Mouse (Mus musculus) erythroblast, embryonic 14.5 days (primary cell): ENCODE data around the gene Atraid.

Source experiments
- GATA1 ChIP-seq: IDR thresholded peaks from 2 replicates; pipeline ENCODE4 v1.6.1; 2012; ENCODE audit warnings: low read length, inconsistent platforms, mixed read lengths
- TAL1 ChIP-seq: IDR thresholded peaks from 3 replicates; pipeline ENCODE4 v1.6.1; 2012; ENCODE audit warnings: low read length, inconsistent platforms, mixed read lengths

DNA sequence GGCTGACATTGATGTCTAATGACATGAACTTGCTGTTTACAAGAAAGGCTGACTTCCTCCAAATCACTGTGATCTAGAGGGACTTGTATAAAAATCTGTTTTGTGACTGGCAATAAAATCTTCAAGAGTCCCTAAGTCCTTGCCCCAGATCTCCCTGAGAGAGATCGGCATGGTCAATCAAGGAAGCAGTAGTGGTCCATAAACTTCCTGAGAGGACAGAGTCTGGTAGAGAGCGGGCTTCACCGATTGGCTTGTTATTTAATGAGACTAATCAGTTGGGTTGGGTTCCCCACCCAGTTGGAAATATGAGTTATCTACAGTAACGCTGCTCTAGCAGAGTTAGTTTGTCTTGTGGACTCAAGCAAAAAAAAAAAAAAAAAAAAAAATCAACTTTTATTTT is 17.2 kb upstream of the Atraid start:
- no peak for TF ChIP-seq GATA1
- no peak for TF ChIP-seq TAL1
